Mouse (Mus musculus) forebrain, postnatal 0 days (tissue): ENCODE measurements at regions not wholly inside any gene's neighbourhood (a gene's known extent, or its start where the extent isn't known, plus 50 kb on each side); places are given as distances from the start of the nearest gene placed in this dataset.

ENCODE experiments used
- ATAC-seq: fragments of 200-750 bp; cut with Nextera tagmentation; 2 replicates; pipeline ENCODE4 v1.8.0; 2017; ENCODE audit warnings: mild to moderate bottlenecking, moderate library complexity
- DNase-seq: peaks from one replicate; pipeline ENCODE4 v3.0.0-alpha.2; 2015
- H3K27ac ChIP-seq: fragments of 300-500 bp; sonication (generic); 2 replicates; pipeline ENCODE4 v1.5.1; 2014; ENCODE audit warnings: low read depth, mild to moderate bottlenecking, antibody characterized with exemption, low read length, moderate library complexity, mixed read lengths
- H3K27me3 ChIP-seq: fragments of 300-500 bp; sonication (generic); 2 replicates; pipeline ENCODE4 v1.6.1; 2014; ENCODE audit warnings: mild to moderate bottlenecking, low read length, mixed read lengths; ENCODE audit not compliant: insufficient read depth
- H3K36me3 ChIP-seq: fragments of 300-500 bp; sonication (generic); 2 replicates; pipeline ENCODE4 v1.6.1; 2014; ENCODE audit warnings: mild to moderate bottlenecking, moderate library complexity; ENCODE audit not compliant: insufficient read depth
- H3K4me1 ChIP-seq: fragments of 300-500 bp; sonication (generic); 2 replicates; pipeline ENCODE4 v1.6.1; 2014; ENCODE audit warnings: antibody characterized with exemption; ENCODE audit not compliant: insufficient read depth
- H3K4me2 ChIP-seq: fragments of 300-500 bp; sonication (generic); 2 replicates; pipeline ENCODE4 v1.6.1; 2014; ENCODE audit warnings: low read depth, mild to moderate bottlenecking, moderate library complexity
- H3K4me3 ChIP-seq: fragments of 300-500 bp; sonication (generic); 2 replicates; pipeline ENCODE4 v1.5.1; 2014; ENCODE audit warnings: low read depth, low read length, mixed read lengths
- H3K9ac ChIP-seq: fragments of 300-500 bp; sonication (generic); 2 replicates; pipeline ENCODE4 v1.6.1; 2014; ENCODE audit warnings: mild to moderate bottlenecking
- H3K9me3 ChIP-seq: fragments of 300-500 bp; sonication (generic); 2 replicates; pipeline ENCODE4 v1.6.1; 2016; ENCODE audit warnings: low read length
- CTCF ChIP-seq: sonication (generic); IDR thresholded peaks from 2 replicates; pipeline ENCODE4 v1.5.1; 2016; ENCODE audit warnings: antibody characterized with exemption, control low read depth, low read depth
- whole genome bisulfite sequencing: fragments of 180-500 bp; shearing (Covaris S2); extraction: QIAGEN DNeasy Blood & Tissue Kit; methylation state at CpG from one replicate; pipeline ENCODE4 v1.1.7; 2014; 5-methylcytosine and 5-hydroxymethylcytosine counted together

DNA sequence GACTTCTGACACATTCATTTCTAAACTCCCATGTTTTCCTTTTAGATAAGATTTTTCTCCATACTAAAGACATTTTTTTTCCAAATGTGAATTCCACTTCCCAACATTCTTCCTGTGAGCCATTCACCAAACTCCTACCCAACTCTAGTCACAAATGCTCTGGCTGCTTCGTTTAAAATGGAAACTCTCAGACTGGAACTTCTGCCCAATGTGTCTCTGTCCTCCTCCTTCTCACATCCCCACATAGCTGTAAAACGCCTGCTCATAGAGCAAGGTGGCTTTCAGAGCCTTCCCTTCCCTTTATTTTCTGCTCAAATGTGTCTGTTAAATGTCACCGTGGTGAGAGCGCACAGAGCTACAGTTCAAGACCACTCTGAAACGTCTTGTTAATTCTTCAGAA lies 50.1 kb upstream of the Mgmt start:
- Histone ChIP-seq H3K4me3 (no peak overlapping the region), H3K27ac (no peak overlapping the region), H3K4me1 (no peaks in the 10 kb centered on the region), H3K4me2 (no peak overlapping the region), H3K9ac (no peak overlapping the region), H3K9me3 (no peaks in the 10 kb centered on the region), H3K27me3 (peaks cover 16% of the 10 kb centered on the region), H3K36me3 (no peaks in the 10 kb centered on the region)
- ATAC-seq = no peak
- no peak for TF ChIP-seq CTCF
- no peak for DNase-seq
- WGBS = 12% methylated on average over 5 of the region's 5 CpGs
